Mouse (Mus musculus): ENCODE results near the gene Peli1. TPM values are rescaled to one million over a fixed set of nuclear protein-coding genes. Genes with fewer than 3 reads are reported as not detected.

Peli1 gene
- total RNA-seq, 4 experiments from 2014 or later = 15.8 to 22.7 (median 17.5) TPM

GRCm38 (mm10) chr11:21093081-21093815 is 2.2 kb downstream of the Peli1 start:
- DNase-seq = no peak

- DNase-seq = no peak
Measured at GRCm38 (mm10) chr11:21096590-21096989, 5.5 kb downstream of the Peli1 start.

- DNase-seq = no peak
Measured at GRCm38 (mm10) chr11:21098457-21098856, 7.4 kb downstream of the Peli1 start.

- no peak for DNase-seq
Measured at GRCm38 (mm10) chr11:21100704-21101103, 9.6 kb downstream of the Peli1 start.

- DNase-seq = no peak
Measured at GRCm38 (mm10) chr11:21101286-21101685, 10.2 kb downstream of the Peli1 start.

GRCm38 (mm10) chr11:21102273-21103005 is 11.3 kb downstream of the Peli1 start:
- DNase-seq = no peak

- DNase-seq = no peak
Measured at GRCm38 (mm10) chr11:21103186-21103585, 12.1 kb downstream of the Peli1 start.

GRCm38 (mm10) chr11:21105393-21105792 is 14.3 kb downstream of the Peli1 start:
- DNase-seq = no peak

GRCm38 (mm10) chr11:21107120-21107519 is 16.0 kb downstream of the Peli1 start:
- no peak for DNase-seq

GRCm38 (mm10) chr11:21109279-21109678 is 18.2 kb downstream of the Peli1 start:
- DNase-seq = no peak

- no peak for DNase-seq
Measured at GRCm38 (mm10) chr11:21114516-21114915, 23.4 kb downstream of the Peli1 start.

GRCm38 (mm10) chr11:21115804-21116203 is 24.7 kb downstream of the Peli1 start:
- DNase-seq = no peak

- DNase-seq = no peak
Measured at GRCm38 (mm10) chr11:21116623-21117295, 25.7 kb downstream of the Peli1 start.

- DNase-seq = no peak
Measured at GRCm38 (mm10) chr11:21121737-21122136, 30.6 kb downstream of the Peli1 start.

- DNase-seq = no peak
Measured at GRCm38 (mm10) chr11:21122399-21122798, 31.3 kb downstream of the Peli1 start.

GRCm38 (mm10) chr11:21131692-21132091 is 40.6 kb downstream of the Peli1 start:
- no peak for DNase-seq

- no peak for DNase-seq
Measured at GRCm38 (mm10) chr11:21134875-21135451, 43.9 kb downstream of the Peli1 start.

- no peak for DNase-seq
Measured at GRCm38 (mm10) chr11:21139453-21139852, 48.4 kb downstream of the Peli1 start.

- no peak for DNase-seq
Measured at GRCm38 (mm10) chr11:21141242-21141641, 50.2 kb downstream of the Peli1 start.

- no peak for DNase-seq
Measured at GRCm38 (mm10) chr11:21141755-21142154, 50.7 kb downstream of the Peli1 start.

- DNase-seq = no peak
Measured at GRCm38 (mm10) chr11:21149476-21149875, 58.4 kb downstream of the Peli1 start.

- DNase-seq = no peak
Measured at GRCm38 (mm10) chr11:21150316-21150715, 59.2 kb downstream of the Peli1 start.

GRCm38 (mm10) chr11:21151672-21152071 is 60.6 kb downstream of the Peli1 start:
- no peak for DNase-seq
